Mouse (Mus musculus): ENCODE results near the gene Asic3.

DNA sequence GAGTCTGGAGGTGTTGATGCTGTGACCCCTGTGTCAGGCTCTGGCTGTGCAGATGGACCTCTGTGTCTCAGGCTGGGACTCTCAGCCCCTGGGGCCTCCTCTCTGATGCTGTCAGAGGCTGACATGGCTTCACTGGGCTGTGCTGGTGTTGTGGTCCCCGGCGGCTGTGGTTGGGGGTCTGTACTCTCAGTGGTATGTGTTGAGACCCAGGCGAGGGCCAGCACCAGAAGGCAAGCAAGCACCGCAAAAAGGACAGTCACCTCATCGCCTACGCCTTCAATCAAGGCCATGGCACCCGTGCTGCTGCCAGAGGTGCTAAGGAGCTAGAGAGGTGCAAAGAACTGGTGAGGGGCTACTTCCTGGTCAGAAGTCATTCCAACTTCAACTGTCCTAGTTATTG is 33.4 kb downstream of the Asic3 start:
- no peak for TF ChIP-seq GATA1 (IDR thresholded peaks at IDR 0.05; ENCODE audit: borderline replicate concordance, low read length)
- TF ChIP-seq FLI1 (IDR thresholded peaks at IDR 0.05; ENCODE audit: low read length), result no peak

All from megakaryocyte, embryonic 14.5 days (primary cell).